Mouse (Mus musculus): Measurements from ENCODE around the gene Syt1. TPM values are rescaled to one million over a fixed set of nuclear protein-coding genes. Genes with fewer than 3 reads are reported as not detected.

Syt1 gene
- polyA plus RNA-seq, 1 experiment from 2014 or later, result 0.25 TPM

- 0 out of 2 replicates have a peak, but pooled peaks have one; percentile 39 for ATAC-seq (ENCODE audit: insufficient read depth)
- WGBS, result 45% methylated on average over 11 of the region's 11 CpGs
Observed at GRCm38 (mm10) chr10:108454691-108455117, 556.1 kb downstream of the Syt1 start.

GRCm38 (mm10) chr10:108453561-108453960 is 557.2 kb downstream of the Syt1 start:
- Histone ChIP-seq H3K9ac (no peak overlapping the region), H3K4me3 (ENCODE audit: low read depth, low read length) (no peak overlapping the region), H3K9me3 (ENCODE audit: low read depth, low read length) (no peaks in the 10 kb centered on the region), H3K4me1 (ENCODE audit: insufficient read depth) (0 out of 2 replicates have a peak, but pooled peaks cover 7% of the 10 kb centered on the region), H3K36me3 (ENCODE audit: insufficient read depth) (no peaks in the 10 kb centered on the region), H3K27me3 (ENCODE audit: insufficient read depth, low read length) (no peaks in the 10 kb centered on the region), H3K4me2 (no peak overlapping the region), H3K27ac (ENCODE audit: low read depth) (no peak overlapping the region)
- 24% methylated on average over 2 of the region's 2 CpGs for WGBS
- no peak for TF ChIP-seq CTCF (IDR thresholded peaks at IDR 0.05; ENCODE audit: low read depth)
- ATAC-seq (ENCODE audit: insufficient read depth) (peak; percentile 63; the same call in 1 of the 2 replicates), DNase-seq (peak; percentile 64)

More at GRCm38 (mm10) chr10:108454691-108455117, 556.1 kb downstream of the Syt1 start:
- H3K4me3 ChIP-seq (ENCODE audit: low read depth, low read length), result no peak overlapping the region
- no peak overlapping the region for H3K9ac ChIP-seq
- no peak for TF ChIP-seq CTCF (IDR thresholded peaks at IDR 0.05; ENCODE audit: low read depth)
- 0 out of 2 replicates have a peak, but pooled peaks cover 7% of the 10 kb centered on the region for H3K4me1 ChIP-seq (ENCODE audit: insufficient read depth)
- no peak overlapping the region for H3K4me2 ChIP-seq
- H3K27ac ChIP-seq (ENCODE audit: low read depth), result no peak overlapping the region
- H3K9me3 ChIP-seq (ENCODE audit: low read depth, low read length), result no peaks in the 10 kb centered on the region
- H3K27me3 ChIP-seq (ENCODE audit: insufficient read depth, low read length), result no peaks in the 10 kb centered on the region
- no peaks in the 10 kb centered on the region for H3K36me3 ChIP-seq (ENCODE audit: insufficient read depth)
- peak; percentile 46 for DNase-seq

- no peak for TF ChIP-seq CTCF (IDR thresholded peaks at IDR 0.05; ENCODE audit: low read depth)
- Histone ChIP-seq H3K9me3 (ENCODE audit: low read depth, low read length) (no peaks in the 10 kb centered on the region), H3K4me1 (ENCODE audit: insufficient read depth) (peaks cover 16% of the 10 kb centered on the region), H3K4me3 (ENCODE audit: low read depth, low read length) (no peak overlapping the region), H3K27me3 (ENCODE audit: insufficient read depth, low read length) (no peaks in the 10 kb centered on the region), H3K27ac (ENCODE audit: low read depth) (no peak overlapping the region), H3K9ac (no peak overlapping the region), H3K4me2 (no peak overlapping the region), H3K36me3 (ENCODE audit: insufficient read depth) (no peaks in the 10 kb centered on the region)
- WGBS, result 94% methylated on average over 9 of the region's 9 CpGs
- no peak for ATAC-seq (ENCODE audit: insufficient read depth)
- no peak for DNase-seq
Observed at GRCm38 (mm10) chr10:108452421-108452820, 558.4 kb downstream of the Syt1 start.

- H3K4me3 ChIP-seq (ENCODE audit: low read depth, low read length), result no peak overlapping the region
- no peak overlapping the region for H3K9ac ChIP-seq
- H3K36me3 ChIP-seq (ENCODE audit: insufficient read depth), result no peaks in the 10 kb centered on the region
- ATAC-seq (ENCODE audit: insufficient read depth) (no peak), DNase-seq (no peak)
- no peak for TF ChIP-seq CTCF (IDR thresholded peaks at IDR 0.05; ENCODE audit: low read depth)
- H3K4me2 ChIP-seq, result no peak overlapping the region
- H3K27ac ChIP-seq (ENCODE audit: low read depth), result no peak overlapping the region
- no peaks in the 10 kb centered on the region for H3K9me3 ChIP-seq (ENCODE audit: low read depth, low read length)
- H3K27me3 ChIP-seq (ENCODE audit: insufficient read depth, low read length), result no peaks in the 10 kb centered on the region
- 77% methylated on average over 8 of the region's 8 CpGs for WGBS
- H3K4me1 ChIP-seq (ENCODE audit: insufficient read depth), result peaks cover 17% of the 10 kb centered on the region
Observed at GRCm38 (mm10) chr10:108451516-108451915, 559.3 kb downstream of the Syt1 start.

GRCm38 (mm10) chr10:108450401-108450800 is 560.4 kb downstream of the Syt1 start:
- no peaks in the 10 kb centered on the region for H3K27me3 ChIP-seq (ENCODE audit: insufficient read depth, low read length)
- 79% methylated on average over 4 of the region's 4 CpGs for WGBS
- peaks cover 23% of the 10 kb centered on the region for H3K4me1 ChIP-seq (ENCODE audit: insufficient read depth)
- no peak overlapping the region for H3K9ac ChIP-seq
- H3K27ac ChIP-seq (ENCODE audit: low read depth), result no peak overlapping the region
- H3K36me3 ChIP-seq (ENCODE audit: insufficient read depth), result no peaks in the 10 kb centered on the region
- no peak overlapping the region for H3K4me2 ChIP-seq
- DNase-seq (no peak), ATAC-seq (ENCODE audit: insufficient read depth) (no peak)
- no peak overlapping the region for H3K4me3 ChIP-seq (ENCODE audit: low read depth, low read length)
- no peaks in the 10 kb centered on the region for H3K9me3 ChIP-seq (ENCODE audit: low read depth, low read length)
- no peak for TF ChIP-seq CTCF (IDR thresholded peaks at IDR 0.05; ENCODE audit: low read depth)

GRCm38 (mm10) chr10:108448421-108448820 is 562.4 kb downstream of the Syt1 start:
- H3K9ac ChIP-seq, result no peak overlapping the region
- H3K36me3 ChIP-seq (ENCODE audit: insufficient read depth), result no peaks in the 10 kb centered on the region
- TF ChIP-seq CTCF (IDR thresholded peaks at IDR 0.05; ENCODE audit: low read depth), result peak; percentile 11; the same call in 1 of the 2 replicates
- H3K9me3 ChIP-seq (ENCODE audit: low read depth, low read length), result no peaks in the 10 kb centered on the region
- H3K27me3 ChIP-seq (ENCODE audit: insufficient read depth, low read length), result no peaks in the 10 kb centered on the region
- H3K4me1 ChIP-seq (ENCODE audit: insufficient read depth), result peaks cover 20% of the 10 kb centered on the region
- no peak overlapping the region for H3K27ac ChIP-seq (ENCODE audit: low read depth)
- WGBS, result 47% methylated on average over 11 of the region's 11 CpGs
- no peak overlapping the region for H3K4me3 ChIP-seq (ENCODE audit: low read depth, low read length)
- no peak overlapping the region for H3K4me2 ChIP-seq
- peak; percentile 33 for ATAC-seq (ENCODE audit: insufficient read depth)
- DNase-seq, result peak; percentile 62

Measured in lung, embryonic 14.5 days (tissue).